Mouse (Mus musculus): ENCODE results near the gene Hacd2. TPM values are rescaled to one million over a fixed set of nuclear protein-coding genes. Genes with fewer than 3 reads are reported as not detected.

Hacd2 gene
- total and polyA plus RNA-seq, 3 experiments = 30.1 to 135 (median 50.3) TPM

DNA sequence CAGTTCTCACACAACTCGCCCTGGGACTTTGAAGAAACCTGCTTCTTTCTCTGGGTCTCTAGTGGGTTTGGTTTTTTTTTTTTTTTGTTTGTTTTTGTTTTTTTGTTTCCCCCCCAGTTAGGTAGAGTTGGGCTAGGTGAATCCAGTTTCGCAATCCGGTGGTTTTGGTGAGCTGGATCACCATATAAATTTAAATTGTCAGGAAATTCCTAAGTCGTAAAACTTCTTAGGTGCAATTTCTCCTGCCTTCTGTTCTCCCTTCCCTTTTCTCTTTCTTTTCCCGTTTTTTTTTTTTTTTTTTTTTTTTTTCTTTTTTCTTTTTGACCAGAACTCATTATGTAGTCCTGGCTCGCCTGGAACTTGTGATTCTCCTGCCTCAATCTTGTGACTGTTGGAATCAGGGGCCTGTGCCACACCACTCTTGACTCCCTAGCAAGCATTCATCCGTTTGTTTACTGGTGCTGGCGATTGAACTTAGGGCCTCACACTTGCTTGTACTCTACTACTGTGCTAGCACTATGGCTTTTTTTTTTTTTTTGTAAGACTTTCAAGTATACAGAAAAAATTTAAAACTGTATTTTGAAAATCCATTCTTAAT is 1.0 kb downstream of the Hacd2 start:
- Histone ChIP-seq H3K27me3 (replicated peaks) (peaks cover 2% of the 10 kb centered on the region), H3K27ac (ENCODE audit: insufficient read depth, low read depth) (no peak overlapping the region), H3K4me3 (replicated peaks in 1 of 3; ENCODE audit: low read depth in 2 of 3, low read length in 2 of 3, poor library complexity in 1 of 3) (peak overlapping the region; percentile 76 to 93 (median 81)), H3K4me2 (ENCODE audit: insufficient read depth, low read depth, poor library complexity, severe bottlenecking) (peak overlapping the region; percentile 98), H3K36me3 (replicated peaks in 1 of 2; ENCODE audit: control insufficient read depth in 1 of 2, insufficient read depth in 1 of 2, low read length in 1 of 2) (peaks cover 8 to 9% of the 10 kb centered on the region in 2 experiments), H3K79me2 (replicated peaks; ENCODE audit: control insufficient read depth, extremely low read depth, insufficient read depth, poor library complexity, severe bottlenecking) (peaks cover 12% of the 10 kb centered on the region), H3K9ac (ENCODE audit: insufficient read depth, low read depth) (peak overlapping the region; percentile 85), H3K9me3 (replicated peaks; ENCODE audit: low read length) (peaks cover 9% of the 10 kb centered on the region), H3K4me1 (ENCODE audit: control insufficient read depth in 1 of 2, insufficient read depth in 2 of 2) (peaks cover 5 to 33% of the 10 kb centered on the region in 2 experiments)
- dilution Hi-C loops (cut with MboI; ENCODE audit: extremely low pct_ligation_motif_present, extremely low pct_unique_long_range_greater_than_20kb, low sequenced_read_pairs) (no loop called here), in situ Hi-C loops (cut with MboI; ENCODE audit: low pct_ligation_motif_present, low pct_unique_long_range_greater_than_20kb, low sequenced_read_pairs) (no loop called here)
- no peak for DNase-seq (ENCODE audit: extremely low read depth)
- TF ChIP-seq USF1 (IDR thresholded peaks at IDR 0.05; ENCODE audit: low read depth, low read length) = no peak
- no peak for TF ChIP-seq E2F4 (IDR thresholded peaks at IDR 0.05; ENCODE audit: insufficient replicate concordance, low read depth, low read length)
- no peak for TF ChIP-seq RAD21 (IDR thresholded peaks at IDR 0.05; ENCODE audit: low read depth, low read length)
- TF ChIP-seq CHD1 (IDR thresholded peaks at IDR 0.05; ENCODE audit: low read depth, low read length) = peak; percentile 64
- TF ChIP-seq ZNF384 (IDR thresholded peaks at IDR 0.05; ENCODE audit: low read depth, low read length) = peak; percentile 81

DNA sequence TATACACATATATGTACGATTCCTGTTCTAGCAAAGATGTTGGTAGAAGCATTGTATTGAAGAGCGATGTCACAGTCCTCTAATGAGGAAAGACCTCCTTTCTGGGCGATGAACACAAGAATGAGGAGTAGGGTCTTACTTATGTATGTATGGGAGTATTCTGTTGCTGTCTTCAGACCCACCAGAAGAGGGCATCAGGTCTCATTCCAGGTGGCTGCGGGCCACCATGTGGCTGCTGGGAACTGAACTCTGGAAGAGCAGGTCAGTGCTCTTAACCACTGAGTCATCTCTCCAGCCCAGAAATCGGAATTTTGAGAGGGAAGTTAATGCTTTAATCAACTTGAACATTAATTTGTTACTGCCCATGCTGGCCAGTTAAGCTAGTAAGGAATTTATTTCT is 2.1 kb downstream of the Hacd2 start:
- TF ChIP-seq CTCF (conservative IDR thresholded peaks at IDR 0.05 in 1 of 2, IDR thresholded peaks at IDR 0.05 in 1 of 2; ENCODE audit: low read depth in 2 of 2, low read length in 2 of 2) = peak; percentile 44 to 69; a peak in 2 of 4 replicates
- no peak for TF ChIP-seq NRF1 (IDR thresholded peaks at IDR 0.05; ENCODE audit: low read depth, low read length)
- no peak for TF ChIP-seq JUND (conservative IDR thresholded peaks at IDR 0.05; ENCODE audit: low read depth, low read length)
- no peak for TF ChIP-seq GABPA (IDR thresholded peaks at IDR 0.05; ENCODE audit: insufficient replicate concordance, low read depth, low read length)
- no peak for TF ChIP-seq KAT2A (IDR thresholded peaks at IDR 0.05; ENCODE audit: insufficient replicate concordance, low read length)
- no peak for TF ChIP-seq ZNF384 (IDR thresholded peaks at IDR 0.05; ENCODE audit: low read depth, low read length)
- TF ChIP-seq TCF12 (IDR thresholded peaks at IDR 0.05; ENCODE audit: low read depth, low read length) = no peak
- peak; percentile 21 for TF ChIP-seq RAD21 (IDR thresholded peaks at IDR 0.05; ENCODE audit: low read depth, low read length)
- peak; percentile 74 for TF ChIP-seq MYC (IDR thresholded peaks at IDR 0.05; ENCODE audit: low read depth, low read length)
- no peak for TF ChIP-seq PAX5 (IDR thresholded peaks at IDR 0.05; ENCODE audit: low read length)
- DNase-seq (ENCODE audit: extremely low read depth) = peak; percentile 56
- no peak overlapping the region for H3K4me3 ChIP-seq (replicated peaks in 1 of 3; ENCODE audit: low read depth in 2 of 3, low read length in 2 of 3, poor library complexity in 1 of 3)
- H3K36me3 ChIP-seq (replicated peaks in 1 of 2; ENCODE audit: control insufficient read depth in 1 of 2, insufficient read depth in 1 of 2, low read length in 1 of 2) = peaks cover 15 to 18% of the 10 kb centered on the region in 2 experiments
- dilution Hi-C loops (cut with MboI; ENCODE audit: extremely low pct_ligation_motif_present, extremely low pct_unique_long_range_greater_than_20kb, low sequenced_read_pairs) = no loop called here
- in situ Hi-C loops (cut with MboI; ENCODE audit: low pct_ligation_motif_present, low pct_unique_long_range_greater_than_20kb, low sequenced_read_pairs) = no loop called here
- H3K27ac ChIP-seq (ENCODE audit: insufficient read depth, low read depth) = no peak overlapping the region
- H3K27me3 ChIP-seq (replicated peaks) = peaks cover 2% of the 10 kb centered on the region
- H3K4me2 ChIP-seq (ENCODE audit: insufficient read depth, low read depth, poor library complexity, severe bottlenecking) = no peak overlapping the region
- H3K79me2 ChIP-seq (replicated peaks; ENCODE audit: control insufficient read depth, extremely low read depth, insufficient read depth, poor library complexity, severe bottlenecking) = peaks cover 12% of the 10 kb centered on the region
- H3K9ac ChIP-seq (ENCODE audit: insufficient read depth, low read depth) = no peak overlapping the region
- peaks cover 9% of the 10 kb centered on the region for H3K9me3 ChIP-seq (replicated peaks; ENCODE audit: low read length)
- H3K4me1 ChIP-seq (ENCODE audit: control insufficient read depth in 1 of 2, insufficient read depth in 2 of 2) = peaks cover 5 to 34% of the 10 kb centered on the region in 2 experiments

Data from CH12.LX (cell line).